ENCODE assay signal across 8 mouse cellular contexts in genomic region chr6:128234206-128234605, GRCm38 (mm10).
DNase-seq lines count a peak whose midpoint lies in the region; ATAC-seq lines count a peak whose summit lies in the region.

No protein-coding gene starts in this region.

- no peak overlapping the region for H3K4me3 ChIP-seq in forebrain, embryonic 16.5 days (replicated peaks; ENCODE audit: low read length)
- H3K4me3 ChIP-seq in stomach, embryonic 15.5 days (replicated peaks): no peak overlapping the region

- no peak overlapping the region for H3K4me2 ChIP-seq in forebrain, embryonic 16.5 days (ENCODE audit: low read length)
- no peak overlapping the region for H3K4me2 ChIP-seq in stomach, embryonic 15.5 days

- H3K27ac ChIP-seq in forebrain, embryonic 16.5 days (ENCODE audit: low read length): no peak overlapping the region
- no peak overlapping the region for H3K27ac ChIP-seq in stomach, embryonic 15.5 days

- H3K9ac ChIP-seq in forebrain, embryonic 16.5 days (replicated peaks; ENCODE audit: low read depth, low read length): no peak overlapping the region
- no peak overlapping the region for H3K9ac ChIP-seq in stomach, embryonic 15.5 days

- no peaks in the 10 kb centered on the region; the same call in 1 of the 2 replicates for H3K4me1 ChIP-seq in forebrain, embryonic 16.5 days (replicated peaks; ENCODE audit: control insufficient read depth, insufficient read depth, low read length)
- H3K4me1 ChIP-seq in stomach, embryonic 15.5 days: 0 out of 2 replicates have a peak, but pooled peaks cover 4% of the 10 kb centered on the region

- H3K9me3 ChIP-seq in forebrain, embryonic 16.5 days (ENCODE audit: control insufficient read depth, low read length): no peaks in the 10 kb centered on the region
- H3K9me3 ChIP-seq in stomach, embryonic 15.5 days: no peaks in the 10 kb centered on the region

- H3K27me3 ChIP-seq in forebrain, embryonic 16.5 days (replicated peaks; ENCODE audit: control insufficient read depth, insufficient read depth, low read length): no peaks in the 10 kb centered on the region
- no peaks in the 10 kb centered on the region for H3K27me3 ChIP-seq in stomach, embryonic 15.5 days (replicated peaks)

- DNase-seq in thymus, postnatal 0 days (ENCODE audit: low spot score): peak; percentile 37
- DNase-seq in thymus, postnatal 10 days (ENCODE audit: low spot score in 2 of 2): no peak
- DNase-seq in cerebellum, adult 11 months: peak; percentile 26
- peak; percentile 68 for DNase-seq in kidney, adult 9 months
- peak; percentile 62 for DNase-seq in lung, postnatal 36 days
- no peak for DNase-seq in spleen, postnatal 4 days (ENCODE audit: low spot score in 2 of 2)

- 34% methylated on average over 5 of the region's 5 CpGs for WGBS in forebrain, embryonic 16.5 days
- 28% methylated on average over 5 of the region's 5 CpGs for WGBS in stomach, embryonic 15.5 days

- H3K36me3 ChIP-seq in forebrain, embryonic 16.5 days (ENCODE audit: control insufficient read depth, insufficient read depth): no peaks in the 10 kb centered on the region
- H3K36me3 ChIP-seq in stomach, embryonic 15.5 days: no peaks in the 10 kb centered on the region

- peak; percentile 86 for ATAC-seq in forebrain, embryonic 16.5 days
- ATAC-seq in stomach, embryonic 15.5 days (ENCODE audit: insufficient read depth, low FRiP score, low read depth): peak; percentile 45

Comparison
In these comparisons a context has a peak if more than half of its experiments do, and no peak if none do; other contexts are left out.
1. DNase-seq: peak in thymus, postnatal 0 days (single experiment), cerebellum, adult 11 months (single experiment), kidney, adult 9 months (single experiment) and lung, postnatal 36 days (single experiment); none in thymus, postnatal 10 days (0 of 2) and spleen, postnatal 4 days (0 of 2).